Mouse (Mus musculus) CH12.LX (cell line): ENCODE results near the gene Smg9. TPM values are rescaled to one million over a fixed set of nuclear protein-coding genes. Genes with fewer than 3 reads are reported as not detected.

Experiments used
- DNase-seq: peaks from one replicate; pipeline ENCODE4 v3.0.0-alpha.2; 2013; ENCODE audit errors: extremely low read depth
- H3K27ac ChIP-seq: 2 replicates; pipeline ENCODE4 v1.5.1; 2012; ENCODE audit warnings: low read depth, mild to moderate bottlenecking, control low read depth, moderate library complexity; ENCODE audit not compliant: insufficient read depth
- H3K27me3 ChIP-seq: replicated peaks from 2 replicates; pipeline ENCODE3; 2012; ENCODE audit warnings: inconsistent platforms
- H3K36me3 ChIP-seq, 2 experiments: replicated peaks in 1 of 2; 2 replicates each; pipeline versions ENCODE3 to v1.6.1; 2012; ENCODE audit warnings: inconsistent platforms in 1 of 2, low read length in 1 of 2, mild to moderate bottlenecking in 1 of 2, mixed read lengths in 1 of 2, moderate library complexity in 1 of 2; ENCODE audit not compliant: control insufficient read depth in 1 of 2, insufficient read depth in 1 of 2
- H3K4me1 ChIP-seq, 2 experiments: 2 replicates each; pipeline ENCODE4 v1.6.1; 2012; ENCODE audit warnings: inconsistent platforms in 1 of 2, moderate library complexity in 1 of 2; ENCODE audit not compliant: insufficient read depth in 2 of 2, control insufficient read depth in 1 of 2
- H3K4me2 ChIP-seq: 2 replicates; pipeline ENCODE4 v1.6.1; 2012; ENCODE audit warnings: low read depth, mild to moderate bottlenecking, control low read depth; ENCODE audit not compliant: poor library complexity, insufficient read depth, severe bottlenecking
- H3K4me3 ChIP-seq, 3 experiments: fragments of 150-350 bp in 1 of 3; sonication (generic) in 1 of 3; replicated peaks in 1 of 3; 2 replicates each; pipeline versions ENCODE3 to v1.5.1; 2011 to 2012; ENCODE audit warnings: low read depth in 2 of 3, low read length in 2 of 3, mild to moderate bottlenecking in 2 of 3, moderate library complexity in 2 of 3, control low read depth in 1 of 3, improper control_type of control experiment in 1 of 3, inconsistent platforms in 1 of 3, mixed read lengths in 1 of 3; ENCODE audit not compliant: poor library complexity in 1 of 3
- H3K79me2 ChIP-seq: replicated peaks from 2 replicates; pipeline ENCODE4 v1.6.1; 2012; ENCODE audit warnings: mild to moderate bottlenecking, moderate library complexity; ENCODE audit not compliant: control insufficient read depth, poor library complexity, insufficient read depth, severe bottlenecking; ENCODE audit errors: extremely low read depth
- H3K9ac ChIP-seq: 2 replicates; pipeline ENCODE4 v1.6.1; 2012; ENCODE audit warnings: low read depth, mild to moderate bottlenecking, control low read depth, moderate library complexity; ENCODE audit not compliant: insufficient read depth
- H3K9me3 ChIP-seq: replicated peaks from 2 replicates; pipeline ENCODE3; 2012; ENCODE audit warnings: low read length, inconsistent platforms, mixed read lengths
- BHLHE40 ChIP-seq: IDR thresholded peaks from 2 replicates; pipeline ENCODE4 v1.6.1; 2011; ENCODE audit warnings: mild to moderate bottlenecking, low read depth, low read length, improper control_type of control experiment
- CHD1 ChIP-seq: IDR thresholded peaks from 2 replicates; pipeline ENCODE4 v1.6.1; 2012; ENCODE audit warnings: low read depth, low read length, improper control_type of control experiment, inconsistent platforms
- CTCF ChIP-seq, 2 experiments: IDR thresholded peaks in 1 of 2; conservative IDR thresholded peaks in 1 of 2; 2 replicates each; pipeline ENCODE4 v1.5.1; 2011 to 2012; ENCODE audit warnings: low read depth in 2 of 2, low read length in 2 of 2, improper control_type of control experiment in 1 of 2, inconsistent platforms in 1 of 2, mild to moderate bottlenecking in 1 of 2, moderate library complexity in 1 of 2
- E2F4 ChIP-seq: IDR thresholded peaks from 2 replicates; pipeline ENCODE4 v1.6.1; 2011; ENCODE audit warnings: low read depth, low read length, improper control_type of control experiment; ENCODE audit not compliant: insufficient replicate concordance
- ELF1 ChIP-seq: IDR thresholded peaks from 2 replicates; pipeline ENCODE4 v1.6.1; 2014; ENCODE audit warnings: low read depth, mild to moderate bottlenecking, inconsistent platforms, low read length, improper control_type of control experiment
- EP300 ChIP-seq: IDR thresholded peaks from 2 replicates; pipeline ENCODE4 v1.6.1; 2011; ENCODE audit warnings: low read length, improper control_type of control experiment
- ETS1 ChIP-seq: conservative IDR thresholded peaks from 2 replicates; pipeline ENCODE4 v1.6.1; 2012; ENCODE audit warnings: low read depth, mild to moderate bottlenecking, inconsistent platforms, low read length, improper control_type of control experiment, moderate library complexity
- GABPA ChIP-seq: IDR thresholded peaks from 2 replicates; pipeline ENCODE4 v1.6.1; 2012; ENCODE audit warnings: low read depth, low read length, improper control_type of control experiment, inconsistent platforms; ENCODE audit not compliant: insufficient replicate concordance
- HCFC1 ChIP-seq: IDR thresholded peaks from 2 replicates; pipeline ENCODE4 v1.6.1; 2012; ENCODE audit warnings: low read depth, mild to moderate bottlenecking, inconsistent platforms, low read length, improper control_type of control experiment
- JUND ChIP-seq: conservative IDR thresholded peaks from 2 replicates; pipeline ENCODE4 v1.6.1; 2011; ENCODE audit warnings: low read depth, low read length, improper control_type of control experiment
- MAFK ChIP-seq: IDR thresholded peaks from 2 replicates; pipeline ENCODE4 v1.6.1; 2011; ENCODE audit warnings: low read length, improper control_type of control experiment; ENCODE audit not compliant: insufficient replicate concordance
- MAX ChIP-seq: IDR thresholded peaks from 2 replicates; pipeline ENCODE4 v1.6.1; 2011; ENCODE audit warnings: low read length, improper control_type of control experiment
- NRF1 ChIP-seq: IDR thresholded peaks from 2 replicates; pipeline ENCODE4 v1.6.1; 2014; ENCODE audit warnings: low read depth, mild to moderate bottlenecking, inconsistent platforms, low read length, improper control_type of control experiment, moderate library complexity
- PAX5 ChIP-seq: IDR thresholded peaks from 2 replicates; pipeline ENCODE4 v1.6.1; 2012; ENCODE audit warnings: low read length, inconsistent platforms, mixed read lengths
- POLR2A ChIP-seq: IDR thresholded peaks from 2 replicates; pipeline ENCODE4 v1.6.1; 2011; ENCODE audit warnings: low read depth, mild to moderate bottlenecking, improper control_type of control experiment, low read length
- RAD21 ChIP-seq: IDR thresholded peaks from 2 replicates; pipeline ENCODE4 v1.6.1; 2011; ENCODE audit warnings: low read depth, mild to moderate bottlenecking, low read length, improper control_type of control experiment, moderate library complexity
- RCOR1 ChIP-seq: conservative IDR thresholded peaks from 2 replicates; pipeline ENCODE4 v1.6.1; 2012; ENCODE audit warnings: low read depth, mild to moderate bottlenecking, inconsistent platforms, low read length, improper control_type of control experiment
- USF1 ChIP-seq: IDR thresholded peaks from 2 replicates; pipeline ENCODE4 v1.6.1; 2014; ENCODE audit warnings: low read depth, mild to moderate bottlenecking, inconsistent platforms, low read length, improper control_type of control experiment
- ZKSCAN1 ChIP-seq: IDR thresholded peaks from 2 replicates; pipeline ENCODE4 v1.6.1; 2012; ENCODE audit warnings: low read depth, inconsistent platforms, low read length, improper control_type of control experiment, borderline replicate concordance
- ZMIZ1 ChIP-seq: IDR thresholded peaks from 2 replicates; pipeline ENCODE4 v1.6.1; 2012; ENCODE audit warnings: low read depth, mild to moderate bottlenecking, inconsistent platforms, low read length, improper control_type of control experiment
- dilution Hi-C: fragments of 300-500 bp; cut with MboI; formaldehyde crosslinking; loops from 2 replicates; pipeline ENCODE4 v1.14.3; 2020; ENCODE audit warnings: low sequenced_read_pairs; ENCODE audit not compliant: extremely low pct_unique_long_range_greater_than_20kb, extremely low pct_ligation_motif_present
- in situ Hi-C: fragments of 300-500 bp; cut with MboI; formaldehyde crosslinking; loops from 3 replicates; pipeline ENCODE4 v1.14.3; 2019; ENCODE audit warnings: low sequenced_read_pairs, low pct_ligation_motif_present, low pct_unique_long_range_greater_than_20kb, mixed read lengths
- polyA plus RNA-seq: library from polyadenylated mRNA; unstranded; fragments of >175 nt; gene quantifications from 2 replicates; pipeline ENCODE4 v1.2.1, GENCODE M21; 2012; ENCODE audit warnings: low read depth; ENCODE audit not compliant: insufficient read length
- total RNA-seq, 2 experiments: library from RNA; depleted of rRNA; stranded (reverse); fragments of 300-350 nt in 1 of 2; fragments of >200 nt in 1 of 2; gene quantifications; 2 replicates each; pipeline ENCODE4 v1.2.3; 2012 to 2014

The Smg9 gene
- total and polyA plus RNA-seq, 3 experiments: 19.9 to 26.8 (median 20.5) TPM

- Histone ChIP-seq H3K27ac (no peak overlapping the region), H3K79me2 (no peaks in the 10 kb centered on the region), H3K36me3 (peaks cover 0 to 3% of the 10 kb centered on the region in 2 experiments), H3K9me3 (no peaks in the 10 kb centered on the region), H3K4me2 (no peak overlapping the region), H3K27me3 (no peaks in the 10 kb centered on the region), H3K4me3 (no peak overlapping the region), H3K9ac (no peak overlapping the region), H3K4me1 (no peaks in the 10 kb centered on the region)
- dilution Hi-C loops (no loop called here), in situ Hi-C loops (no loop called here)
- no peak for DNase-seq
- TF ChIP-seq RAD21 (no peak), ELF1 (no peak), HCFC1 (no peak), CTCF (conservative IDR thresholded peaks at IDR 0.05 in 1 of 2, IDR thresholded peaks at IDR 0.05 in 1 of 2; ENCODE audit: low read depth in 2 of 2, low read length in 2 of 2) (no peak), ZMIZ1 (no peak), BHLHE40 (no peak), E2F4 (no peak), USF1 (no peak), NRF1 (no peak)
These were observed 30.1 kb downstream of the Smg9 start for GRCm38 (mm10) chr7:24429413-24430112.

GRCm38 (mm10) chr7:24430551-24431345 lies 31.3 kb downstream of the Smg9 start:
- Histone ChIP-seq H3K9ac (no peak overlapping the region), H3K4me1 (no peaks in the 10 kb centered on the region), H3K4me2 (no peak overlapping the region), H3K9me3 (no peaks in the 10 kb centered on the region), H3K36me3 (no peaks in the 10 kb centered on the region), H3K4me3 (no peak overlapping the region), H3K27ac (no peak overlapping the region), H3K79me2 (no peaks in the 10 kb centered on the region), H3K27me3 (no peaks in the 10 kb centered on the region)
- dilution Hi-C loops: no loop called here
- in situ Hi-C loops: no loop called here
- no peak for DNase-seq
- no peak for TF ChIP-seq MAX
- no peak for TF ChIP-seq GABPA
- TF ChIP-seq JUND: no peak
- no peak for TF ChIP-seq PAX5
- TF ChIP-seq ZKSCAN1: no peak
- TF ChIP-seq CHD1: no peak
- TF ChIP-seq RCOR1: no peak
- no peak for TF ChIP-seq MAFK
- TF ChIP-seq ZMIZ1: no peak
- TF ChIP-seq POLR2A: no peak
- TF ChIP-seq EP300: no peak
- TF ChIP-seq ETS1: no peak
